Mouse (Mus musculus) A20 (cell line): Measurements from ENCODE around the gene Gm9999.
"Not testable (repeated sequence)": the region's sequence is repeated elsewhere in the genome, so short reads cannot be mapped to it uniquely, and the experiment has no call there.

Experiments
- DNase-seq: peaks from one replicate; pipeline ENCODE4 v3.0.0-alpha.2; 2011; ENCODE audit warnings: low read depth, low spot score

Gm9999 gene

DNA sequence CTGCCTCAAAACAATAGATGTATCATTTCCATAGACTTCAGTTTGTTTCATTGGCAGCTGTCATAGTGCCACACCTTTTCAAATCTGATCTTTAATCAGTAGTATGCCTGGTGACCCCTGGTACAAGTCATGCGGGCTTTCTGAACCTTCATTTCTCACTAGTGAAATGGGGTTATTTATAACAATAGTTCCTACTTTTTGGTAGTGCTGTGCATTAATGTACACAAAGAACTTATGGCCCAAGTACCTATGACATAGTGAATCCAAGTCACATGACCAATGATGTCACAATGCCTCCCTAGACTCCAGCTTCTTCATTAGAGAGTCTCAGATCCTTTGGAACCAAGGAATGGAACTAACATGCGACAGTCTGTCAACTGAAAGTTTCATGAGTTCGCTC lies at the start of gene Gm9999:
Gene Gm9999 (plus strand): TSS at position 301 of the 400 bp plus-strand sequence.
- no peak for DNase-seq

DNA sequence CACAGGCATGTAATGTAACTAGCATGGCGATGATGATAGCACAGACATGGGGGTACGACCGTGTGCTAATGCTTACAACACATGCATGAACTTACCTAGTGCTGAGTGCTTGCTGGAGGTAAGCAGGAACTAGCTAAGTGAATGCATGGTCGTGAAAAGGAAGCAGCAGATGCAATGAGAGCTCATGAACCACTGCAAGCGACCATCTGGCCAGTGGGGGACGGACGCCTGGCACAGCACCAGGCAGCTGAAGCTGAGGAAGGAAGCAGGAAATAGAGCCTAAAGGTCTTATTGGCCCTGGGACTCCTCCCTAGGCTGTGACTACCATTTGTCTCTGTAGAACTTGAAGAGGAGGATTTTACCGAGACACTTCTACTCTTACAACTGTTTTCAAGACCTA lies 48.6 kb upstream of the Gm9999 start:
- DNase-seq: no peak

DNA sequence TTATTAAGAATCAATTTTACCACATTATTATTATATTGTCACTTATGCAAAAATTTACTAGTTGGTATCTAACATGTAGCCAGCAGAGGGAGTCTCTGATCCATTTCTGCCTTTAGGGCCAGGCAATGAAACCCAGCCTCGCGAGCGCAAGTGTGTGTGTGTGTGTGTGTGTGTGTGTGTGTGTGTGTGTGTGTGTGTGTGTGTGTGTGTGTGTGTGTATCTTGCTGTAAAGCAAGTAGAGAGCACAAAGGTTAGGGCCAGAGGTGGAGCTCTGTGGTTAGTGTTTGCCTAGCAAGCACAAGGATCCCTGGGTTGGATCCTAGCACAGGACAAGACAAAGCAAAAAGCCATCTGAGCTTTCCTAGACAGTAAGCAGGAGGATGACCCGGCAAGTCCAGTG lies 47.5 kb upstream of the Gm9999 start:
- DNase-seq: peak; percentile 54

DNA sequence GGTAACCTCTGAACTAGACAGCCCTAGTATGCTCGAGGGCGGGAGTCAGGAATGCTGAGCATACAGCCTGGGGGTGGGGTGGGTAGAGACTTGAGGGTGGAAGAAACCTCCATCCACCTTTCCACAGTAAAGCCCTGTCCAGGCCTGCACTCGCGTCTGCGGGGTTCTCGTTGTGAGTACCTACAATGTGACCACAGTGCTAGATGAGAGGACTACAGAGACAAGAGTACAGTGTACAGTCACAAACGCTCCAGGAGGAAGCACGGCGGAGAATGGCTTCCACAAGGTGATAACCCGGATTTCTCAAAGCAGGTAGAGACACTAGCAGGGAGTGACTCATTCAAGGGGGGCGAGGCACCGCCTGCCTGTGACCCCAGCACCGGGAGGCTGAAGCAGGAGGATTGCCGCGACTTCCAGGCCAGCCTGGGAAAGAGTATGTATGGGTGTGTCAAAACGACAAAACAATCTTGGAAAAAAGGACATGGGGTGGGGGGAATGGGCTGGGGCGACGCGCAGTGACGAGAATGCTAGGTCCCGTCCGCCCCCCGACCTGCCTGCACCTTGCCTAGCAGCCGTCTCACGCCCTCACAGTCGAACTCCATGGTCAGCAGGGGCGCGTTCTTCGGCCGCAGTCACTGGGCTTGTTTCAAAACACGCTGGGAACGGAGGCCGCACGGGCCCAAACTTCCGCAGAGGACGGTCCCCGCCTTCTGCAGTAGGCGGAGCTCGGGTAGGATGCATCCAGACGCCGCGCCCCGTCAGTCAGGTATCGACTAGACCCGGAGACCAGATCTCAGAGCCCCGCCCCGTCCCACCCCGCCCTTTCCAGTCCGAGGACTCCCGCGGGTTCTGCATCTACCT lies 25.3 kb upstream of the Gm9999 start, which contains the start of gene Uevld:
Gene Uevld (minus strand): TSS at position 697 of the 861 bp plus-strand sequence.
- peak; percentile 96 for DNase-seq

DNA sequence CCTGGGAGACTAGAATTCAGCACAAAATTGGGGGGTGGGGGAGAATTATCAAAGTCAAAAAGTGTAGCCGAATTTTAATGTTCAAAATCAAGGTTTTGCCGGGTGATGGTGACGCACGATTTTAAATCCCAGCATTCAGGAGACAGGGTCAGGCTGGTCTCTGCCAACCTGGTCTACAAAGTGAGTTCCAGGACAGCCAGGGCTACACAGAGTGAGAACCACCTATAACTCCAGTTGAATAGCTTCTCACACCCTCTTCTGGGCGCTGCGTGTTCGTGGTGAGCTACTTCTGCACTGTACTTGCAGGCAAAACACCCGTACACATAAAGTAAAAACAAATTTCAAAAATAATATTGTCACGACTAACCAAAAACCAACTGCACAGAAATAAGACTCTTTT lies 24.5 kb upstream of the Gm9999 start:
- peak; percentile 30 for DNase-seq

DNA sequence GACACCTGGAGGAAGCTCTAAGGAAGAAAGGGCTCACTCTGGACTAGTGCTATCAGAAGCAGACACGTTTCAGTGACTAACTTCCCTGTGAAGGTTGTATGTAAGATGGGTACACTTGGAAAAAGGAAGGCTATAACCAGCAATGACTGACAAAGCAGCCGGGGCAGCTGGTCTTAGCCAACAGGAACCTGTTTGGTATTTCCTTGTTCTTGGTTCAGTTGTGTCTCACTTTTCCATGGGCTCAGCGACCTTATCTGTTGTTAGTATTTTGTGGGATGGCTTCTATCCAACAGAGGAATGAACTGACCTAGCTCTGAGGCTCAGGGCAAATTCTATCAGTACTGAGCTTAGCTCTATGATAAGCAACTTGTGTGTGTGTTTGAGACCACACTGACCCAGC lies 22.4 kb upstream of the Gm9999 start:
- DNase-seq: no peak

DNA sequence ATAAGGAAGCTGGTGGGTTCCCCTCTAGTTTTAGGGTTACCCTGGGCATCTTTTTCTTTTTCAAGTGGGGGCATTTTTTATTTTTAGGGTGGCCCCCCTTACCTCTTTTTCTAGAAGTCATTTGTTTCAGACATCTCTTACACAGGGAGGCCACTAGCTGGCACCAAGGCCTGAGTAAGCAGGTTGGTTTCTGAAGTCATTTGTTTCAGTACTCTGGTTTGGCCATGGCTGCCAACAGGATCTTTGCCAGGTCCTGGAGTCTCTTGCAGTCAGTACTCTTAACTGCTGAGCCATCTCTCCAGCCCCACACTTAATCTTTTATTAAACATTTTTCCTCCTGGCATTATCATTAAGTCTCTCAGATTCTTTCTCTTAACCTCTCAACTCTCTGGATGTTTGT lies 21.2 kb upstream of the Gm9999 start:
- no peak for DNase-seq

DNA sequence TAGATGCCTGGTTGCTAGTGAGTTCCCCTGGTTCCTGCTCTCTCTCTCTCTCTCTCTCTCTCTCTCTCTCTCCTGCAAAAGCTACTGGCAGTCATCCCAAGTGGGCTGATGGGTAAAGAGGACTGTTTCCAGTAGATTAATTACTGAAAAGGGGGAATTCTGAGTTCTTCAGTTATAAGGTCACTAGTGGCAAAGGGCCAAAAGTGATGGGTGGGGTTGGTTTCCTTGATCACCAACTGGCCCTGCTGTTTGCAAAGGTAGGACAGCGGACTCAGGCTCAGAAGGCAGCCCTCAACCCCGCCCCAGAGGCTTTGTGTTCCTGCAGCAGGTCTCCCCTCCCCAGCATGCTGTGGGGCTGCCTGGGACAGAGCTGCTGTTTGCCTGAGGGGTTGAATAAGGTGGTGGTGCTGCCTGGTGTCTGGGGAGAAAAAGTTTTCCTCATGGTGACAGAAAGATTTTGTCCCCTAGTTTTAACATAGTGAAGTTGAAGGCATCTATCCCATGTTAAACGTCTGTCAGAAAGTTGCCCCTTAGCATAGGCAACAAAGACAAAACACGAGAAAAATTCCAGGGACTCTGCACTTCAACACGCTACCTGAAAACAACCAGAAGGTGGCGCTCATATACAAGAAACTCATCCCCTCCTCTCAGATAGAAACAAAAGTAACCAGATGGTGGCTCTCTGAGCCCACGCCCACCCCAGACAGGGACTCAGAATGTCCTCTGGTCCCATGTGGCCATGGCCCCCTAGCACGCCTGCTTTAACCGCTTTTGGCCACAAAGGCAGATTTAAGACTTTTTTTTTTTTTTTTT lies 20.4 kb upstream of the Gm9999 start:
- peak; percentile 80 for DNase-seq

DNA sequence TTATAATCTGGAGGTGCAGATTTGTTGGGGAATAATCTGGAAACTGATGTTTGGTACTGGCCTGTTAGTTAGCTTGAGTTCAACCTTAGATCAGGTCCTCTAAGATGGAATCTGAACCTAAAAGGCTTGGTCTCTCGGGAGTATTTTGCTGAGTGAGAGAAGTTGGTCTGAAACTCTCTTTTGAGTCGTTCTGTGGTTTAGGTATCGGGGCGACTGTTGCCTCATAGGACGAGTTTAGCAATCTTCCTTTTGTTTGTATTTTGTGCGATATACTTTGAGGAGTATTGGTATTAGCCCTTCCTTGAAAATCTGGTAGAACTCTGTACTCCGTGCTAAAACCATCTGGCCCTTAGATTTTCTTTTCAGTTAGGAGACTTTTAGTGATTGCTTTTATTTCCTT lies 19.3 kb upstream of the Gm9999 start:
- DNase-seq: no peak

DNA sequence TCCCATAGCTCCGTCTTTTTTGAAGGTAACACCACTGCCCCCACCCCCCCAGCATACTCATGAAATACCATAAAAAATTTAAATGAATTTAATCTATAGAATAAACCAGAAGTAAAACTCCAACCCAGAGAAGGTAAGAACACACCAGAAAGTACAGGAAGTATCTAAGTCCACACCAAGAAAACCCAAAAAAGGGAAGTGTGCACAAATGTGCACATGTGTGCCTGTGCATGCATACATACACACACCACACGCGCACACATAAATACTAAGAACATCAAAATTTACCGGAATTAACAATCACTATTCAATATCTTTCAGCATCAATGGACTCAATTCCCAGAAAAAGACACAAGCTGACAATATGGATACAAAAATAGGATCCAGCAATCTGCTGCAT lies 13.5 kb upstream of the Gm9999 start:
- no peak for DNase-seq

DNA sequence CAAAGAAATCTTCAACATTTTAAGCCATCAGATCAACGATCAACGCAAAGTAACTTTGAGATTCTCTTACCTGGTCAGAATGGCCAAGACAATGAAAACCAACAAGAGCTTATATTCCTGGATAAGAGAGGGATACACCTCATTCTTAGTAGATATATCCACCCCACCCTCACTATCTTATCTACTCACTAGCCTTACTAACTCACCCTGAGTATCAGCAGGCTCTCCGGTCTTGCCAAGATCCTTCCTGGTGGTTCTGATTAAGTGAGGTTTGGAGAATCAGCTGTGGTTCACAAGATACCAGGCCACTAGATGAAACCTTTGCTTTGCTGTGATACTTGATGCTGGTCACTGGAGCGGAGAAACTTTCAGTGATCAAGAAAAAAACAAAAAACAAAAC lies 8.7 kb upstream of the Gm9999 start:
- DNase-seq: no peak

DNA sequence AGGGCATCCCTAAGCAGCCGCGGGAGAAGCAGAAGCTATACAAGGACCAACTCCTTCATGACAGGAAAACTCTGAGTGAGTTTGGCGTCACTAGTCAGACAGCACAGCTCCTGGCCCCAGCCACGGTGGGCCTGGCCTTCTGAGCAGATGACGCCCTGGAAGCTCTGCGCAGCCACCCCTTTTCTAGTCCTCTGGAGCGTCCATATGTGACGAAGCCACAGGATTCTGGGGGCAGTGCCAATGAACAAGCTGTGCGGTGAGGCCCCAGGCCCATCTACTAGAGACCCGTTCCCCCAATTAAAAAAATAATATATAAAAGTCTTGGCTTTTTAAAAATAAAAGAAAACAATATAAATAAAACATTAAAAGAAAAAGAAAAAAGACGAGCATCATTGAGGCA lies 7.9 kb upstream of the Gm9999 start:
- DNase-seq: no peak

DNA sequence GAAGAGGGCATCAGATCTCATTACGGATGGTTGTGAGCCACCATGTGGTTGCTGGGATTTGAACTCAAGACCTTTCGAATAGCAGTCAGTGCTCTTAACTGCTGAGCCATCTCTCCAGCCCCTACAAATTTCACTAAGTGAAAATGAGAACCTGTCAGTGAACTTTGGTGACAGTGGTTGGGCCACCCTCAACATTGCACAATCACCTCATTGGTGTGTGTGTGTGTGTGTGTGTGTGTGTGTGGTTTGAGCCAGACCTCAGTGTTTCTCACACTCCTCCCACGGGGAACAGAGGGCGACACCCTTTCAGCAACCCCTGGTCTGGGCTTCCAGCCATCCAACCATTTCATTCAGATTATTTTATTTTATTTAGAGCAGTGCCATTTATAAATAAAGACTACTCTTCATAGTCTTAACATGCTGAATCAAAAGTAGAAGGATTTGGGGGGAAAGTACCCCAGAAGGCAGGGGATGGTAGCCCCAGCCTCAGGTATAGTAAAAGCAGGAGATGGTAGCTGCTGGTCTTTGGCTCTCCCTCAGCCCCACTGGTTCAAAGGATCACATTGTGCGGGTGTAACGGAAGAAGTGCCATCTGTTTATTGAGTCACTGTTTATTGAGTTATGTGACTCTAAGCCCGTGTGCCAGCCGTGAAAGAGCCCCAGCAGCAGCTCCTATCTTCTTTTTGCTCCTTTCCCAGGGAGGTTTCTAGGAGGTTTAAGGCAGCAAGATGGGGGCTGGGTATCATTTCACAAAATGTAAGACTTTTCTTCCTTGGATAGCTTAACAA lies 2.5 kb downstream of the Gm9999 start:
- no peak for DNase-seq

DNA sequence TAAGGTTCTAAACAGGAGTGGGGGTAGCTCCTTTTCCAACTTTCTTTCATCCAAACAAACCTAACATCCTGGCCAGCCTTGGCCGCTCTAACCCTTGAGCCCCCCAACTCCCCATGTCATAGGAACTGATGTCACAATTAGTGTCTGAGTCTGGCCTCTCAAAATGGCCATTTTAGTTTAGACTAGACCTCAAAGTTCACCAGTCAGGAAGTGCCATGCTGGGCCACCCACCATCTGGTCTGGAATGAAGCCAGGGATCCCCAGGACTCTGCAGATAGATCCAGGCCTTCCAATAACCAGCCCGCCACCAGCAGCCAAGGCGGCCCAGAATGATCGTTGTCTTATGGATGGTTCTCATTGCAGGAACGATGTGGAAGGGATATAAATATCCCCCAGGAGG lies 3.3 kb downstream of the Gm9999 start:
- DNase-seq: no peak

DNA sequence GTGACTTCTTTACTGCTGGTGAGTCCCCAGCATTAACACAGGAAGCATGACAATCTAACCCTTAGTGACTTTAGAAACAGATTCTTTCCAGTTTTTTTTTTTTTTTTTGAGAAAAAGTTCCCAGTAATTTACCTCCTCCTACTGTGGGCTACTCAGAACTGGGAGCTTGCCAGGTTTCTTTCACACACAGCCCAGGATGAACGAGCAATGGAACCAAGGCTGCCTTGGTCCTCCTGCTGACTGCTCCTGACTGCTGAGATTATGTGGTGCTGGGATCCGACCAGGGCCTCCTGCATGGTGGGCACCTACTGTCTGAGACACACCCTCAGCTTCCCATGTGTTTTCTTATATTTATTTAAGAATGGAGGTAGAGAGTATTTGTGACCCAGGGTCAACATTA lies 3.7 kb downstream of the Gm9999 start:
- DNase-seq: no peak

DNA sequence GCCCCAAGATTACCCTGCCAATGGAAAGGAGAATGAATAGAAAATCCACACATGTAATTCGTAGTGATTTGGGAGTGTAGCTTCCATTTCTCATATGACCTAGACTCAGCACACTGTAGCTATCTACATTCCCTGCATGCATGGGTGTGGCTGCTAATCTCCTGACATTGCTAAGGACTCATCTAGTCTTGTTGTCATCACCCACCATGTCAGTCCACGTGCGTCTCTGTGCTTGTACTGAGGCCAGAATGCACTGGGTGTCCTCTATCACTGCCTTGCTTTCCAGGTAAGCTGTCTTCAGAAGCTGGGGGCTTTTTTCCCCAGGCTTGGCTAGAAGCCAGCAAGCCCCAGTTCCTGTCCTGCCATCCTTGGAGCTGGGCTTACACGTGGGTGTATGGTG lies 6.0 kb downstream of the Gm9999 start:
- DNase-seq: not testable (repeated sequence)

DNA sequence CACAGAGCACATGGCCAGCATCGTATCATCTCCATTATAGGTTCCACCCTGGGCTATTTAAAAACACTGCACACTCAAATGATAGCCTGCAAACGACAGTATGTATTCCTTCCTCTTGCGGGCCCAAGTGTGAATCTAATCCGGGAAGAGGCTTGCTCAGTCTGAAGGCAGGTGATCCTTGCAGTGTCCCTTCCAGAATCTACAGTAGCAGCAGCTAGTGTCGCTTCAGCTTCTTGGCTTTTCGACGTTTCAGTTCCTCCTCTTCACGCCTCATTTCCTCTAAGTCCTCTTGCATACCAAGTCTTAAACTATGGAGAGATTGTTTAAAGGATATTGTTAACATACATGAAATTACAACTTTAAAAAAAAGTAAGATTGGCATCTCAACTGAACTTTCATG lies 9.7 kb downstream of the Gm9999 start:
- peak; percentile 73 for DNase-seq

DNA sequence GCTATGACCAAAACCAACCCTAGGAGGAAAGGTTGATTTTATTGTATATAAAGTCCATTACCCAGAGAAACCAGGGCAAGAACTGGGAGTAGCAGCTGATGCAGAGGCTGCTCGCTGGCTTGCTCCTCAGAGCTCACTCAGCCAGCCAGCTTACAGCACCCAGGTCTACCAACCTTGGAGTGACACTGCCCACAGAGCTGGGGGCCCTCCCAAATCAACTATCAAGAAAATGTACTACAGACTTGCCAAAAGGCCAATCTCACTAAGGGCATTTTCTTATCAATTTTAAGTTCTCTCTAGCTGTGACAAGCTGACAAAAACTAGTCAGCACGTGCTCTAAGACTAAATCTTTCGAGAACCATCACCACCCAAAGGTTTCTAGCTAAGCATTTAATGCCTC lies 12.2 kb downstream of the Gm9999 start:
- no peak for DNase-seq

DNA sequence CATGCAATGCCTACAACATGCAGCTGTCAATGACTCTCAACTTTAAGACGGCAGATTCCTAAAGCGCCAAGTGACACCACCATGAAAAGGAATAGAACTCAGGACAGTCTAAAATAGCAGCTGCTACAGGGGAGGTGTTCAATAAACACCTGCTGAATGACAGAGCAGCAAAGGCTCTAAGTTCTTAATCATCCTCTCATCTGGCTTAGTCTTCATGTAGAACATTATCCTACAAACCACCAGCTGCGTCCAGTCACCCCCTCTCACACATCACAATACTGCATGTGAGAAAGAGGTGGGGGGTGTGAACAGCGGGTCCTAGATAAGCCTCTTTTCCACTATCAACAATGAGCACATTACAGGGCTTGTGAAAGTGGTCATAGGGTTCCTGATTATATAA lies 13.6 kb downstream of the Gm9999 start:
- no peak for DNase-seq

DNA sequence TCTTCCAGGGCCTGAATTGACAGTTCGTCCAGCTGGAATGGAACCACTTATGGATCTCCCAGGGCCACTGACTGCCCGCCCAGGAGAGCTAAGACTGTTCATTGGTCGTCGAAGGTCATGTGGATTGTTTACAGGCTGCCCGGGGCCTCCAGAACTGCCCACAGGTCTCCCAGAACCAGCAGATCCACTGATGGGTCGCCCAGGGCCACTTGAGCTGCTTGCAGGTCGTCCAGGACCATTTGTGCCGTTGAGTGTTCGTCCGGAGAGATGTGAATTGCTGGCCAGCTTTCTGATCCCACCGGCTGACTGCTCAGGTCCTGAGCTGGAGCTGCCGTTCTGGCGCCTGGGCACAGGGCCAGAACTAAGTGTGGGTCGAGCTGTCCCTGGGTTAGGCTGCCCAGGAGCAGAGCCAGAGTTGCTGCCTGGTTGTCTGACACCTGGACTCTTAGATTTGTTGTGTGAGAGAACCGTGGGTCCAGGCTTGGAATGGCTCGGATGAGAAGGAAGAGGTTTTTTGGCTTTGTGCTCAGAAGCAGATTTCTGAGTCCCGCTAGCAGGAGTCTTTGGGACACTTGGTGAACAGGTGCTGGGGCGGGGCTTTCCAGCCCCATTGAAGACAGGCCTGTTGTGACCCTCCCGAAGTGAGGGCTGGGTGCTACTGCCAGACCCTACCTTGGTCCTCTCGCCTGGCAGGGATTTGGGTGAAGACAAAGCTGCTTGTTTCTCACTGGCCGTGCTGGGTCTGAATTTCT lies 14.4 kb downstream of the Gm9999 start:
- no peak for DNase-seq

DNA sequence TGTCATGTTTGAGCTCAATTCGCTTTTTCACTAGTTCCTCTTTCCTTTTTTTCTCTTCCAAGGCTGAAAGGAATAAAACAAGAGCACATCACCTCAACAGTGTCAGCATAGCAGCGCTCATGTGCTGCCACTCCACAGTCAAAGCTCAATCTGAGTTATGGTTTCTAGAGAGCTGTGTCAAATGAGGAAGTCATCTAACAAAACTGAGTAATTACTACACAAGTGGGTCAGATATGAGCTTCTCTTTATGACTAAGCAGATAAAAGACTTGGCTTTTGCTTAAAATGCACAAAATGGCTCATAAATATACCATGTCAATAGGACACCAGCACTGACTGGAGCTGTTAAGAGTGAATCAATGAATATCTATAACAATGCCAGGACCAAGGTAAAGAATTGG lies 15.6 kb downstream of the Gm9999 start:
- DNase-seq: peak; percentile 63
